Mouse (Mus musculus) common myeloid progenitor, adult 5-6 weeks (primary cell): ENCODE measurements around the gene Gprc5a. TPM values are rescaled to one million over a fixed set of nuclear protein-coding genes. Genes with fewer than 3 reads are reported as not detected.

ENCODE experiments used
- ATAC-seq: replicated peaks from 2 replicates; pipeline ENCODE4 v1.8.0; 2016; ENCODE audit warnings: low read depth, mild to moderate bottlenecking, moderate TSS enrichment, inconsistent platforms; ENCODE audit not compliant: poor library complexity, severe bottlenecking
- total RNA-seq: library from RNA; stranded (forward); fragments of 200-1000, 187-1606 nt; gene quantifications from 2 replicates; pipeline ENCODE4 v1.2.3, GENCODE M21; 2017

Gprc5a gene
- total RNA-seq, 1 experiment from 2014 or later = 0.69 TPM

DNA sequence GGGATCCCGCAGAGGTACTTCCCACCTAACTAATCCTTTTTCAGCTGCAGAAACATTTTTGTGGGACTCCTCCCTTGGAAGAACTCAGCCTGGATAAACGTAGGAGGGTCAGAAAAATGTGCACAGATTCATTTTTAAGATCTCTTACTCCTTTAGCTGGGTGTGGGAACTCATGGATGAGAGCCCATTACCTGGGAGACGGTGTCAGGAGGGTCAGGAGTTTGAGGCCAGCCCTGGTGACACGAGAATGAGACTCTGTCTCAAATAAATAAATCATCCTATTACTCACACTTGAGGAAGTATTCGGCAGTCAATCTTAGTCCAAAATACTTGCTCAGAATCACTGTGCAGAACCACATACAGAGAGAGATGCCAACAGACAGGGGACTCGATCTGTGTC is 4.4 kb downstream of the Gprc5a start:
- ATAC-seq = no peak

DNA sequence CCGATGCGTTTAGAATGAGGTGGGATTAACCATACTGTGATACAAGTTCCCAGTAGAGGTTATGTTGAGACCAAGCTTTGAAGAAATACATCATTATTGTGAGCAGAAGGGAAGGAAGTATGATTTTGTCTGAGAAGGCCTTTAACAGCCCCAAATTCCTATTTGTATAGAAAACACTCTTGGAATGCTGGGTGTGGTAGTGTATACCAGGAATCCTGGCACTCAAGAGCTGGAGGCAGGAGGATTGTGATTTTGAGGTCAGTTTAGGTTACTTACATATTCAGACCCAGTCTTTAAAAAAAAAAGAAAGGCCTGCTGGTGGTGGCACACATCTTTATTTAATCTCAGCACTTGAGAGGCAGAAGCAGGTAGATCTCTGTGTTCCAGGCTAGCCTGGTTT is 4.9 kb downstream of the Gprc5a start:
- ATAC-seq = no peak

DNA sequence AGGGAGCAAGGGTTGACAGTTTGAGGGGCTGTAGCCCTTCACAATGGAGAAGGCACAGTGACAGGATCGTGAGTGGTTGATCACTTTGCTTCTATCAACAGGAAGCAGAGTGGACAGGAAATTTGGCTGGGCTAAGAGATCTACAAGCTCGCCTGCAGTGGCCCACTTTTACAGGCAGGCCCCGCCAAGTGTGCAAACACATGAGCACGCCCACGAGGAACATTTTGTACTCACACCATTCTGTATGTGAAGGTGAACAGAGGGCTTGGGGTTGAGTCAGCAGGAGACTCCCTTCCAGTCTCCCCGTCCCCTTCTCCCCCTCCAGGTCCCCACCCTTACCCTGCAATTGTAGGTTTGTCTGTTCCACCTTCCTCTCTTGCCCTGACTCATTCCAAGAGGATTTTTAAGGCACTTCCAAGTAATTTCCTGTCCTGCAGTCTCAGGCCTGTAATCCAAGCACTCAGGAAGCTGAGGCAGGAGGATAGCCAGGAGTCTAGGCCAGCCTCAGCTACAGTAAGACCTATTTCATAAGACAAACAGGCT is 9.0 kb downstream of the Gprc5a start:
- ATAC-seq = no peak

DNA sequence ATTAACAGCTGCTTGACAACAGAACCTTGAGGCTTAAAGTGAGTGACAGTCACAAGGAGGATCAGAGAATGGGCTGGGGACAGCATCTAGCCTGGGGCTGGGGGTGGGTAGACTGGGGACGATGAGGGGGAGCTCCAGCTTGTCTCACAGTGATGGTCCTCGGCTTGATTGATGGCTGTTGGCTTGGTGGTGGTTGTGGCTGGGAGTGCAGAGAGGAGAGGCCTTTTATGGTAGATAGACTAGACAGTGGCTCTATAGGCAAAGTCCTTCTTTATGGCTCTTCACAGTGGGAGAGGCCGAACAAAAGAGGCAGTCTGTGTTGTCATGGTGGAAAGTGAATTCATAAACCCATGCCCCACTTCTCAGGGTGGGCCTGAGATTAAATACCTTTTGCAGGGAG is 10.8 kb downstream of the Gprc5a start:
- ATAC-seq = no peak

DNA sequence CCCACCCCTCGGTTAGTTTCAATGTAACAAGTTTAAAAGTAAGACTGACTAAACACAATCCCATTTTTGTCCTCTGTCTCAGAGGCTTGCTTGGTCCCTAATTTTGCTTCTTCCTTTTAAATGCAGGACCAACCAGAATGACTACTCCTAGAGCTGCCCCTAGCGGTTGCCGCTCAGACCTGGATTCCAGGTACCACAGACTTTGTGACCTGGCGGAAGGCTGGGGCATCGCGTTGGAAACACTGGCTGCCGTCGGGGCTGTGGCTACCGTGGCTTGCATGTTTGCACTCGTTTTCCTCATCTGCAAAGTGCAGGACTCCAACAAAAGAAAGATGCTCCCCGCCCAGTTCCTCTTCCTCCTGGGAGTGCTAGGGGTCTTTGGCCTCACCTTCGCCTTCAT is 13.0 kb downstream of the Gprc5a start:
- no peak for ATAC-seq

DNA sequence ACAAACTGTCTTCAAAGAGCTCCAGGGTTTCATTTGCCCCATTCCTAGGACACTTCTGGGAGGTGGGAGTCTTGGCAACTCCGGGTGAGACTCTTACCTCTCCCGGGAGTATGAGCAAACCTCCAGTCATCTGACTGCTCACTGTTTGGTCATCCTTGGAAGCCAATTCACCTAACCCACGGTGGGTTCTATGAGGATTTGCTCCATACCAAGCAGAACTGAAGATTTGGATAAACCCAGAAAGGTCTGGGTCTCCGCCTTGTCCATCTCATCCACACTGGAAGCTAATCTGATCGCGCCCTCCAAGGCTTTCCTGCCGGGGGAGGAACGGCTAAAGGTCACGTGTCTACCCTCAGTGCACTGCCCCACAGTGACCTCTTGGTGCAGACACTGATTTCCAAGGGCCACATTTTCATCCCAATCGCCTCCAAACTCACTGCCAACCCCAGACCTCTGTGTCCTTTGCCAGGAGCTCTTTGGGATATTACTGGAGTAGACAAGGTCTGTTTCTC is 18.6 kb downstream of the Gprc5a start:
- ATAC-seq = no peak

DNA sequence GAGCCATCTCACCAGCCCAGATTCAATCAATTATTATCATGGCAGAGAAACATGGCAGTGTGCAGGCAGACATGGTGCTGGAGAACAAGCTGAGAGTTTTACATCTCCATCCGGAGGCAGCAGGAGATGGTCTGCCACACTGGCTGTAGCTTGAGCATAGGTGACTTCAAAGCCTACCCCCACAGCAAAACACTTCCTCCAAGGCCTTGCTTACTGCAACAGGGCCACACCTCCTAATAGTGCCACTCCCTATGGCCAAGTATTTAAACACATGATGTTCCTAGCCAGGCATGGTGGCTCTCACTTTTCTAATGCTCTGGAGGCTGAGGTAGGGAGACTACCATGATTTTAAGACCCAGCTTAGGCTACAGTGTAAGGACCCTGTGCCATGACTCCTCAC is 20.3 kb downstream of the Gprc5a start:
- ATAC-seq = no peak

DNA sequence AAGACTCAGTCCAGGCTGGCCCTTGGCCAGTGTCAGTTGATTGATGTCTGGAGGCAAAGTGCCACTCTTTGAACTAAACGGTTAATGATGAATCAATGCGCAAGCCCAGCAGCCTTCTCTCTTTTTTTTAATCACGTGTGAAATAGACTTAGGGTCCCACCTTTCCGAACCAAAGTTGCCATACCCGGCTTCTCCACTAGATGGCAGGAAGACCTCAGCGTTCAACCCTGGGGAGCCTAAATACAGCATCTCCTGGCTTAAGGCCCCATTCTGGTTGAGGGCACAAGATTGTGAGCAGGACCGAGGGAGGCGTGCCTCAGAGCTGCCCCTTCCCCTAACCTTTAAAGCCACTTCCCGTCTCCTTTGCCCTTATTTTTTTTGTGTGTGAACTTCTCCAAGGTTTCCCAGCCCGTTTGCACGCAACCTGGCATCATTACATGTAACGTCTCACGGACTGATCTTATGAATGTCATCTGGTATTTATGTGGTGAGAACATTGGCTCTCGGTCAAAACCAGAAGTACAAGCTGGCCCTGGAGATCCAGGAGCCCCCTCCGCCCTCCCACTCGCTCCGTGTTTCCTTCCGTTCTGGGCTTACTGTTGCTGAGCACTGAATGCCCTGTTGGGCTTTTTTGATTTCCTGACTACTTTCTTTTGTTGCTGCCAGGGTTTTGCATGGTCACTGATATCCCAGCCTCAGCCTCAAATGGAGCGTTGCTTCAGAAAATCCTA is 22.4 kb downstream of the Gprc5a start:
- peak; percentile 94 for ATAC-seq

DNA sequence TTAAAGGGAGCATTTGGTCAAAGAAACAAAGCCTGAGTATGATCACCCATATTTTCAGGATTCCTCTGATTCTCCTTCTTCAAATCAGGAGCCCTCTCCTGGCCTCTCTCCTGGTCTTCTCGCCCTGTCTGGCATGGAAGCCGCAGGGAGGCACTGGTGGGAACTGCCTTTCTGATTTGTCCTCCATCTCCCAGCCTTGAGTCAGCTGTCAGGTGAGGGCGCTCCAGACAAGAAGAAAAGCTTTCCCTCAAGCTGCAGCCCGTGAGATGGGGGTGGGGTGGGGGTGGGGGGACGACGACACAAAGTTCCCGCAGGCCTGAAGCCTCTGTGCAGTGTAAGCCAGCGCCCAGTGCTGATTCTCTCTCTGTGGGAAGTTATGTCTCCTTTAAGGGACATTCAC is 24.3 kb downstream of the Gprc5a start:
- no peak for ATAC-seq

DNA sequence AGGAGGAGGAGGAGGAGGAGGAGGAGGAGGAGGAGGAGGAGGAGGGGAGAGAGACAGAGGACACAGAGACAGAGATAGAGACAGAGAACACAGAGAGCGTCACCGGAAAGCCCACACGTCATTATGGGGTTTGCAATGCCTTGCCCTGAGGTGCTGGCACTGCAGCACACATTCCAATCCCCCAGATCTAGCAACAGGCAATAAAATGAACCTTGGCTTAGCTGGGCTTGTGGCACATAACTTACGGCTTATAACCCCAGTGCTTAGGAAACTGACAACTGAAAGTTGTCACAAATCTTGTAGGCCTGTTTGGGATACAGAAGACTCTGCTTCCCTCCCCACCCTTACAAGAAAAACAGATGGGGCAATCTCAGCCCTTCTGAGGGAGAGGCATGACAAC is 25.2 kb downstream of the Gprc5a start:
- ATAC-seq = no peak

DNA sequence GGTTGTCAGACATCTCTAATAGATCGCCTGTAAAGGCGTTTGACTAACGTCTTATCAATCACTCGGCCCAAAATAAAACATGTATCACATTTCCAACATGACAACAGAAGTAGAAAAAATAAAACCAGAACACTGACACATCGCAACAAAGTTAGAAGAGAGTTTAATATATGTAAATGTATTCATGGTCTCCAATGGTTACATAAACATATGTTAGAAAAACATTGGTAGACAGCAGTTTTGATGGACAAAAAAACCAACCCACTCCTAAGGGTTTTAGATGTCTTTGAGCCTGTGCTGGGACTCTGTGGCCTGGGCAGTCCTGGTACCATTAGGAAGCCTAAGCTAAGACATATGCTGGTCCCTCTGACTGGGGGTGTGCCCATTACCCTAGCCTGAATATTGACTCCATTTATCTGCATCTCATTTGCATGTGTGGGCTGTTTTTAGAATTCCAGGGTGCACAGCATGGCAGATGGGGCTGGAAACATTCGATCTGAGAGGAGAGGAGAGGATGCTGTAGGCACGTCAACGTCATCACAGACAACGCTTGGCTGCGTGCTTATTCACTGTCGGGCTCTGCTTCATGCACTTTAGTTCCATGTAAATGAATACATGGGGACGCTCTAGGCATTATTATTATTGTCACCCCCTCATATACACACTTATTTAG is 27.5 kb downstream of the Gprc5a start:
- no peak for ATAC-seq

DNA sequence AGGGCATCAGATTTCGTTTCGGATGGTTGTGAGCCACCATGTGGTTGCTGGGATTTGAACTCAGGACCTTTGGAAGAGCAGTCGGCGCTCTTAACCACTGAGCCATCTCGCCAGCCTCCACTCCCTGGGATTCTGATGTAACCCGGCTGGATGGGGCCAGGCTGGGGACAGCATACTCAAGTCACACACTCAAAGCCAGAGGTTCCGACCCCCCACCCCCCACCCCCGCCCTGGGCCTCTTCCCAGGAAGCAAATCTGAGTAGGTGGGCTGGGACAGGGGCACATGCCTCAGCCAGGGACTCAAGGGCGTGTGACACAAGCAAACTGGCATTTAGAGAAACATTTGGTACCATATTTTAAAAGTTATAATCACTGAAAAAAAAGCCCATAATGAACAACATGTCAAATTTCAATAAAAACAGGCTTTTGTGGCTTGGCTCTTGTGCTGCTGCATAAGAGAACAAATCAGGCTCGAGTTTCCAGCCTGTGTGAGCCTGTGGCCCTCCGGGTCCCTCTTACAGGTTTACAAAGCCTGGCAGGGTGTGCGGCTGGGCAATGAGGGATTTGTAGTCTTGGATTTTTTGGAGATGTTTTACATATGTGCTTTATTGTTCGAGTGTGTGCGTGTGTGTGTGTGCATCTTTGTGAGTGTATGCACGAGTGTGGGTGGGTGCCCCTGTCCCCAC is 35.5 kb downstream of the Gprc5a start:
- no peak for ATAC-seq

DNA sequence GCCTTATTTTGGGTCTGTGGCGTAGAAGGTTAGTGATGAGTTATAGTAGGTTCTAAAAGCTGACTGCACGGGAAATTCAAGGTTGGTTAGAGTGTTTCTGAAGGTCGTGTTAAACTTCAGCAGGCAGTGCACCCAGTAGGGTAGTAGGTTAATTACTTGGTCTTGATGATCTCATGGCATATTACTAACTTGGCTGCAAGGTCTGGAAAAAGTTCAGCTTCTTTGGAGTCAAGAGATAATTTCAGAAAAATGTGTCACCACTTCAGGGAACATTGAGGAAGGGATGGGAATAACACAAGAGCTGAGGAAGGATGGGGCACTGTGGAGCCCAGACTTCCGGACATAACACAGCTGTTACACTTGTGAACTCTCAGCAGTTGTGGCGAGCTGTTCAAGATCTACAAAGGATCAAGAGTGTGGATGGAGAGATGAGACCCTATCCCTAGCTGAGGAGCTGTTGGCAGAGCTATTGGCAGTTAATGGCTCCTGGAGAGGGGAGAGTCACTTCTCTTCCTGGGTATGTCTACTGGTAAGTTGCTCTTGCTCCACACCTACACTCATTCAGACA is 37.4 kb downstream of the Gprc5a start:
- ATAC-seq = no peak

DNA sequence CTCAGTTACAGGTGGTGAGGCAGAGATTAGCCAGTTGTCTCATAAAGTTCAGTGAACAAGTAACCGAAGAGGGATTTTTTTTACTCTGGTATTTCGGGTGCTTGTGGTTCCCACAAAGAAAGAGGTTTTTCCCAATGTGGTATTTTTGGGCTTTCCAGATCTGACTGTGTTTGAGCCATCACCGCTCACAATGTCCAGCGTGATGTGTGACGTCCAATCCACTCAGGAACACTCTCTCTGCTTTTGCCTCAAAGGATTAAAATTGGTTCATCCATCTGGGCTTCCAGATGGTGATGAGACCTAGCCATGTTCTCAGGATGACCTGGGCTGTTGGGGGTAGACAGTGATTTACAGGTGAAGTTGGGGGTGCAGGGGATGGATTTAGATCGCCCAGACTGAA is 41.6 kb downstream of the Gprc5a start:
- no peak for ATAC-seq

DNA sequence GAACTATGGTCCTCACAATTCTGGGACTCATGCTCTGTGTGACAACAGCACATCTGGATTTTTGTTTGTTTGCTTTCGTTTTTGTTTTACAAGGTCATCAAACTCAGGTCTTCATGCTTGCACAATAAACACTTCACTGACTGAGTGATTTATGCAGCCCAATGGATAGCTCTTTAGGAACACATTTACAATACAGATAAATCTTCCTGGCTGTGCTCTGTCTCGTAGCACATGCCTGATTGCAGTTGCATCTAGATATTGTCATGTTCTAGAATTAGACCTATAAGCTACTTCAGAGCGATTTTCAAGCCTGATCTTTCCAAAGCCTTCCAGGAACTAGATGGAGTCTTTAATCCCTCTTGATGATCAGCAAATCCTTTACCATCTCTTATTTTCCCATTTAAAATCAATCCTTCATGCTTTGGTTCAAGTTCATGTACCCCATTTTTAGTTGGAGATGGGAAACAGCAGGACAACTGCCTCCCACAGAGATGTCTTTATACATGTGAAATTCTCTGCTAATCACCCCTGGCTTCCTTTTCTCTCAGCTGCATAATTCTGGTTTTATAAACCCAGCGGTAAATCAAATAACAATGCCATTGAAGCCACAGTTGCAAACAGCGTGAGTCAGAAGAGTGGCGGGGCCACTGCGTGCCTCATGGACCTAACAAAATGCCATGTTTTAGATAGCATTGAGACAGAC is 47.1 kb downstream of the Gprc5a start:
- ATAC-seq = no peak

DNA sequence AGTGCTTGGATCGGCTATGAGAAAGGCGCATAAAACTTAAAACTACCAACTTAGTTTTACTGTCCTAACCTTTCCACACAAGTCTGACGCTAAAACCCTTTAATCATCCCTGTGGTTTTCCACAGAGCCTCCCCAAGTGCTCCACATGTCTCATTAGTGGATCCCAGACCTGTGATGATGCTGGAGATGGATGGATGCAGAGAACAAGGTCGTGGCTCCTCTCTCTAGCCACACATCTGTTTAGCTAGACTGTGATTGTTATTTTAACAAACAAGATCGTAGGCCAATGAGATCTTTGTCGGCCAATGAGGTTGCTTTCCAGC is 47.6 kb downstream of the Gprc5a start:
- no peak for ATAC-seq

DNA sequence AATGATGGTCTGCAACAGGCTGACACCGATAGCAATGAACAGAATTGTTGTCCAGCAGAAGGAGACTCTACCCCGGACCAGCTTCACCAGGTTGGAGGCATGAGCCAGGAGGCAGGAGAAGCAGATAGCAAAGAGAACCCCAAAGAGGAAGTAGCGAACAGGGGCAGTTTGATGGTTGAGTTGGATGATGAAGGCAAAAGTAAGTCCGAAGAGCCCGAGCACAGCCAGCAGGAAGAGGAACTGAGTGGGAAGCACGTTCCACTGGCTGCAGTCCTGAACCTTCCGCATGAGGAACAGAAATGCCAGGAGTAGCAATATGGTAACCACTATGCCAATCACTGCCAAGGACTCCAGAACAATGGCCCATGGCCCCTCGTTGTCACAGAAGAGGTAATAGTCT is 51.0 kb downstream of the Gprc5a start:
- peak; percentile 96 for ATAC-seq

DNA sequence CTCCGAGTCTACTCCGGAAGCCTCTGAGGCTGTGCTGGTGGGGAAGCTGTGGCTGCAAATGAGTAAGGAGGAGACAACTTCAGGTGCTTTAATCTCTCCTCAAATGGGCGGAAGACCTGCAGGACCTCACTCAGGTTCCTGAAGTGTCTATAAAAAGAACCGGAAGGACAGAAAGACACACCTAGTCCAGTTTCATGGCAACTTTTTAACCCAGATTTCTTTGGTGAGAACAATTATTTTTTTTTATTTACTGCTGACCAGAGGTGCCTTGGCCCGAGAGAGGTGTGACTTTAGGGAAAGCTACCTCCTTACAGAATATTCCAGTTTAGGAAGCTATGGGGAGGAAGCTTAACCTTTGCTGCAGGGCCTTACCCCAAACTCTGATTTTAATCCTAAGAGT is 52.7 kb downstream of the Gprc5a start, which contains the start of gene Gprc5d:
Gene Gprc5d (minus strand): TSS at position 101 of the 400 bp plus-strand sequence.
- ATAC-seq = no peak

DNA sequence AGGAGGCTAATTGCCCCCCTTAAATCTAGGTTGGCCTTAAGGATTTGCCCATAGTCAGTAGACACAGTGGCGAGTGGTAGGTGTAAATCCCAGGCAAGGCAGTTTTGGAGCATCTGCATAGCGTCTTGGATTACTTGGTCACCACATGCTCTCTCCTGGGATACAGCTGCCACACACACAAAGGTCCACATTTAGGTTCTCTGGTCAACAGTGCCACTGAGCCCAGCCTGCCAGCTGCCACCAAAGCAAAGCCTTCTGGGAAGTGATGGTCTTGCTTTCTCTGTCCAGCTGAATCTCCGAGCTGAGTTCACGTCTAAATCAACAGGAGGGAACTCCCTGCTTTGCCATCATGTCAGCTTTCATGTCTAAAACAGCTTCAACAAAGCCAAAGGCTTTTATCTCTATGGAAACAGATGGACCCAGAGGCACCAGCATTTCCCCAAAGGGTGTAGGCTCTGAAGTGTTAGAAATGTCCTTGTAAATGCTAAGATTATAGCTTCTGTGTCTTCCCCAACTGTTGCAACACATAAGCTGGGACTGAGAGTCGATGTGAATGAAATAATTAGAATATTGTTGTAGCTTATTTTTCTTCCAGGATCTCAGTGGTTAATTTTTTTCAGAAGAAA is 59.4 kb downstream of the Gprc5a start:
- peak; percentile 50; the same call in 1 of the 2 replicates for ATAC-seq

DNA sequence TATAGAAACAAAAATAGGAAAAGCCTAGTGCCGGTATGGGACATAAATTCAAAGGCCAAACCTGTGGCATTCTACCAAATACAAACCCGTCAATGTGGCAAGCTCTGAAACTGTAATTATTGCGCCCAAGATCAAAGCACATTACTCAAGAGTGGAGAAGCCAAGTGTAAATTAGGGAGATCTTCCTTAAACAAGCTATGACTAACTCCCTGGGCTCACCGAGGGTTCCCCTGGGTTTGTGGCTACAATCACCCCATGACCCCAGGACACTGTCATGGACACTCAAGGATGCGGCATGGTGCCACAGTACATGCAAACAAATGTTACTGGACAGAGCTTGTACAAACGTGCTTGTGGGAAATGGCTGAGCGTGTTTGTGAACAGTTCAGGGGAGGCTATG is 67.6 kb downstream of the Gprc5a start:
- ATAC-seq = no peak
